Mouse (Mus musculus) adrenal gland, postnatal 4 days (tissue): ENCODE data around the gene Syt14. TPM values are rescaled to one million over a fixed set of nuclear protein-coding genes. Genes with fewer than 3 reads are reported as not detected.

Experiments
- DNase-seq, 2 experiments: peaks; one replicate each; pipeline ENCODE4 v3.0.0; 2021 to 2022; ENCODE audit warnings: low spot score in 2 of 2, mixed read lengths in 2 of 2
- total RNA-seq, 2 experiments: library from RNA; stranded (reverse); gene quantifications; 2 replicates each; pipeline ENCODE4 v1.2.3; 2021

Gene Syt14
- total RNA-seq, 2 experiments from 2014 or later, result 9.9 to 10.6 TPM

DNA sequence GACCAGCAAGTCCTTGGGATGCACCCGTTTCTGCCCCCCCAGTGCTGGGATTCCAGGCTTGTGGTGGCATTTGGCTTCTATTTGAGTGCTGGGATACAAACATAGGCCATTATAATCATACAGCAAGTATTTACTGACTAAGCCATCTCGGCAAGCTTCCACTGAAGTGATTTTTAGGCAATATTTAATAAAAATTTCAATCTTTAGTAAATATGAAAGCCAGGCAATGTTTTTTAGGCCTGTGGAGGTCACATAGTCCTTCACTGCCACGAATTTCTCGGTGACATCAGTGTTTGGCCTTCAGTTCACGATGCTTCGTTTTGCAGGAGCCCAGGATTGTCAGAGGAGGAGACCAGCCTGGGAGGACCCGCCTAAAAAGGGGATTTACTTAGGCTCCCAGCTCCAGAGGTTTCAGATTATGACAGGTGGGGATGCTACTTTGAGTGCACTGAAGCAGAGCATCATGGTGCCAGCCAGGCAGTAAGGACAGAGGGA lies 156.4 kb downstream of the Syt14 start:
- no peak for DNase-seq

DNA sequence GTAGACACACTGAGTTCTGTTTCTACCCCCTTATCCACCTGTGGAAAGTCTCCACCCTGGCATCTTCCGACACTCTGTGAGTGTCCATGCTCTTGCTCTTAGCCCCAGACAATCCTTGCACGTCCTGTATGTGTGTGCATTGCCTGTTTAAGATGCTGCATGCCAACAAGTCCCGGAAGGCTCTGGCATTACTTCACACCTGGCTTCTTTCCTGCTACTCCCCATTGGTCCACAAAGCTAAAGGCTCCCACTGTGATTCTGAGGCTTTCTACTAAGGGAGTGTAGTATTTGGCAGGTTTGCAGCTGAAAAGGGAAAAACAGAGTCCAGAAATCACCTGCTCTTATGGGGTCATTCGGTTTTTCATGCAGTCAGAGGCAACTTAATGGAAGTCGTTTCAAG lies 162.7 kb downstream of the Syt14 start:
- DNase-seq, result no peak

DNA sequence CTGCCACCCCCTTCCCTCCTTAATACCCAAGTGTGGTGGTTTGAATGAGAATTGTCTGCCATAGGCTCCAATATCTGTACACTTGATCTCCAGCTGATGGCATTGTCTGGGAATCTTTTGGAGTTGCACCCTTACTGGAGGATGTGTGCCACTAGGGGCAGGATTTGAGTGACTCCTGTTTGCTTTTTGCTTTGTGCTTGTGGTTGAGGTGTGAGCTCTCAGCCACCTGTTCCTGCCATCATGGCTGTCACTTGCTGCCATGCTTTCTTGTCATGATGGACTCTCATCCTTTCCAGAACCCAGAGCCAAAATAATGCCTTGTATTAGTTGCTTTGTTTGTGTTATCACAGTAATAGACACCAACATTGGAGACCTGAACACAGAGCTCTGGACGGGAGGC lies 165.8 kb downstream of the Syt14 start:
- DNase-seq, result no peak

DNA sequence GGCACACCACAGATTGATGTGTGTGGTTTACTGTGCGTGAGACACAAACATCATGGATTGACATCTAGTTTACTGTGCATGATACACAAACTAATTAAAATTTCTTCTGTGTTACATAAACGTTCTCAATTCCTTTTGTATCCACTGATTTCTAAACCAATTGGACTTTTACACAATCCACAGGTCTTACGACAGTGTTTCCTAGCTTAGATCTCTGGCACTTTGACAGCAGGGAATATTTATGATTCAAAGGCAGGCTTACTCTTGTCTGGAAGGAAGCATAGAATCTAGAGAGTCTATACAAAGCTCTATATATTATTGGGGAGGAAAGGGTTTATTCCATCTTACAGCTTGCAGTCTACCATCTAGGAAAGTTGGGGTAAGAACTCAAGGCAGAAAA lies 171.1 kb downstream of the Syt14 start:
- no peak for DNase-seq

GRCm38 (mm10) chr1:192861305-192861960 lies 174.1 kb downstream of the Syt14 start:
- DNase-seq, result no peak

- no peak for DNase-seq
These were observed 175.3 kb downstream of the Syt14 start for GRCm38 (mm10) chr1:192860273-192860672.

GRCm38 (mm10) chr1:192857582-192857981 lies 178.0 kb downstream of the Syt14 start:
- no peak for DNase-seq

- no peak for DNase-seq
These were observed 178.6 kb downstream of the Syt14 start for GRCm38 (mm10) chr1:192856931-192857330.

DNA sequence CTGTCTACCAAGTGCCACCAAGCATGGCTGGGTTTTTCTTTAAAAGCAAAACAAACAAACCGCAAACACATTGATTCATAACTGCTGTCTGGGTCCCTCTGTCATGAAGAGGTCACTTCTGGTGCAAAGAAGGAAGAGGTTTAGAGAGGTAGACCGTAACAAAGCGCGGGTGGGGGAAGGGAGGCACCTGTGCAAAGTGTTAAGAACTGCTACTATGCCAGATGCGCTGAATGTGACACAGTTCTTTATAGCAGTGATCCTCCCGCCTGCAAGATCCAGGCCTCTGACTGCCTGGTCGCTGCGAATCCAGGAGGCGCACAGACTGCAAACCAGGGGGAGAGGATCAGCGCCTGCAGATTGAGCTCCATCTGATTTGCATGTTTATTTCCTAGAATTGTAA lies 179.2 kb downstream of the Syt14 start:
- DNase-seq, result no peak

- peak in 1 of 2 experiments; percentile 19 for DNase-seq
These were observed 179.9 kb downstream of the Syt14 start, which contains the start of gene Sertad4 for GRCm38 (mm10) chr1:192855474-192856230. Gene Sertad4, minus strand, starts transcription at chr1:192855756.

GRCm38 (mm10) chr1:192854819-192855271 lies 180.7 kb downstream of the Syt14 start:
- DNase-seq, result no peak

DNA sequence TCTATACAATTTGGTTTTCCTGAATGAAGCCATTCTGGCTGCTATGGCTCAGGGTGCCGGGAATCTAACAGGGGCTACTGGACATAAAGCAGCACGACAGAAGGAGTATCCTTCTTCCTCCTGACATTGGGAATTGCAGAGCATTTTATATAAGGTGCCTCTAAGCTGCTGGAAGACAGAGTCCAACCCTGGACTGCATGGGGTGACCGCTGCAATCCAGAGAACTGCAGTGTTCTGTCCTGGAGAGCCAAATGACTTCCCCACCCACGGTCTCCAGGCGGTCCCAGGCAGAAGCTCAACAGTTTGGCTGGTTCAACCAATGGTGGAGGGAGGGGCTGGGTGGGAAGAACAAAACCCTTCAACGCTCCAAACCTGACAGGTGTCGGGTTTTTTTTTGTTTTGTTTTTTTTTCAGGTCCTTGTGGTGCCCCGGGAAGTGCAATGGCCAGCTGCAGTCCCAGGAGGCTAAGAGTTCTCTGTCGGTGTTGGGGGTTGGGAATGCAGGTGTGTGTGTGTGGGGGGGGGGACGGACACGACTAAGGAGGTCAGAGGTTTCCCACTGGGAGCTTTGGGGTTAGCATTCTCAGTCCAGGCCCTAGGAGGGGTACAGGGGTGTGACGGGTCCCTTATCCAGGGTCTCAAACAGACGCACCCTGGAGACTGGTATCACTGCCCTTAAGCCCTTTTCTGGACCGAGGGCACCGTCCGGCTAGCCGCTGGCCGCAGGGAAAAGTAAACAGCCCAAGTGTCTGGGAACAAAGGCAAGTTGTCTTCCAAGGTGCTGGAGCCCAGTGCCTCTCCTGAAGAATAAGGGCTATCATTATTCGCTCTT lies 181.4 kb downstream of the Syt14 start:
- DNase-seq, result no peak

DNA sequence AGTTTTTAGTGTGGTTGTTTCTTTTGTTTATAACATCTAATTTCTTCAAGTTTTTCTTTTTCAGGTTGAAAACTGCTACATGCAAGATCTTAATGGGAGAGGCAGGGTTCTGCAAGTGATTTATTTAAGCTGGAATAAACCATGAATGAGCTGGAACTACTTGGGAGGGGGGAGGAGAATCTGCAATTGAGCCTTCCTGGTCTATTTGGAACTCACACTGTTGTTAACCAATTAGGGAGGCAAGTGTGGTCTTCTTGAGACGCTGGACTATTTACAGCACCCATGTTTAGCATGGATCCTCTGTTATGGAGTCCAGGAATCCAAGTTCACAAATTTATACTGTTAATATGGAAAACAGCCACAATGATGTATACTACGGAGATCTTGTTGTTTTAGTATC lies 182.1 kb downstream of the Syt14 start:
- no peak for DNase-seq

- no peak for DNase-seq
These were observed 183.5 kb downstream of the Syt14 start for GRCm38 (mm10) chr1:192852047-192852446.

- no peak for DNase-seq
These were observed 183.9 kb downstream of the Syt14 start for GRCm38 (mm10) chr1:192851640-192852039.

- no peak for DNase-seq
These were observed 184.4 kb downstream of the Syt14 start for GRCm38 (mm10) chr1:192851126-192851525.

GRCm38 (mm10) chr1:192849616-192850015 lies 186.0 kb downstream of the Syt14 start:
- no peak for DNase-seq

GRCm38 (mm10) chr1:192847254-192847653 lies 188.3 kb downstream of the Syt14 start:
- no peak for DNase-seq
